Mouse (Mus musculus) embryo, embryonic 11 days (tissue): ENCODE measurements around the gene Bcl2l11.
A peak's percentile ranks its signal among the peaks of the same experiment; 100 is the strongest.

ENCODE experiments used
- DNase-seq: peaks from one replicate; pipeline ENCODE4 v3.0.0-alpha.2; 2015

The Bcl2l11 gene

GRCm38 (mm10) chr2:128140183-128140582, 14.3 kb downstream of the Bcl2l11 start:
- no peak for DNase-seq

- no peak for DNase-seq
Measured at GRCm38 (mm10) chr2:128143992-128144391, 18.2 kb downstream of the Bcl2l11 start.

- DNase-seq = no peak
Measured at GRCm38 (mm10) chr2:128145433-128145832, 19.6 kb downstream of the Bcl2l11 start.

GRCm38 (mm10) chr2:128149596-128149995, 23.8 kb downstream of the Bcl2l11 start:
- no peak for DNase-seq

GRCm38 (mm10) chr2:128152211-128152610, 26.4 kb downstream of the Bcl2l11 start:
- DNase-seq = no peak

- DNase-seq = no peak
Measured at GRCm38 (mm10) chr2:128152845-128153550, 27.2 kb downstream of the Bcl2l11 start.

- DNase-seq = no peak
Measured at GRCm38 (mm10) chr2:128153551-128153910, 27.7 kb downstream of the Bcl2l11 start.

GRCm38 (mm10) chr2:128155412-128156066, 29.7 kb downstream of the Bcl2l11 start:
- no peak for DNase-seq

GRCm38 (mm10) chr2:128156067-128156462, 30.2 kb downstream of the Bcl2l11 start:
- no peak for DNase-seq

- DNase-seq = no peak
Measured at GRCm38 (mm10) chr2:128156557-128157412, 30.9 kb downstream of the Bcl2l11 start.

- peak; percentile 38 for DNase-seq
Measured at GRCm38 (mm10) chr2:128158734-128159410, 33.0 kb downstream of the Bcl2l11 start.

- DNase-seq = no peak
Measured at GRCm38 (mm10) chr2:128159619-128160125, 33.8 kb downstream of the Bcl2l11 start.

GRCm38 (mm10) chr2:128163177-128163576, 37.3 kb downstream of the Bcl2l11 start:
- no peak for DNase-seq

- DNase-seq = no peak
Measured at GRCm38 (mm10) chr2:128166623-128167423, 41.0 kb downstream of the Bcl2l11 start.

- no peak for DNase-seq
Measured at GRCm38 (mm10) chr2:128167930-128168329, 42.1 kb downstream of the Bcl2l11 start.

GRCm38 (mm10) chr2:128169486-128169885, 43.6 kb downstream of the Bcl2l11 start:
- DNase-seq = no peak

- DNase-seq = no peak
Measured at GRCm38 (mm10) chr2:128169972-128170371, 44.1 kb downstream of the Bcl2l11 start.

GRCm38 (mm10) chr2:128170614-128171013, 44.8 kb downstream of the Bcl2l11 start:
- no peak for DNase-seq

GRCm38 (mm10) chr2:128172266-128172665, 46.4 kb downstream of the Bcl2l11 start:
- no peak for DNase-seq

- no peak for DNase-seq
Measured at GRCm38 (mm10) chr2:128174176-128174575, 48.3 kb downstream of the Bcl2l11 start.

- no peak for DNase-seq
Measured at GRCm38 (mm10) chr2:128174604-128175342, 48.9 kb downstream of the Bcl2l11 start.
